Mouse (Mus musculus): ENCODE results near the gene Lyve1.

DNA sequence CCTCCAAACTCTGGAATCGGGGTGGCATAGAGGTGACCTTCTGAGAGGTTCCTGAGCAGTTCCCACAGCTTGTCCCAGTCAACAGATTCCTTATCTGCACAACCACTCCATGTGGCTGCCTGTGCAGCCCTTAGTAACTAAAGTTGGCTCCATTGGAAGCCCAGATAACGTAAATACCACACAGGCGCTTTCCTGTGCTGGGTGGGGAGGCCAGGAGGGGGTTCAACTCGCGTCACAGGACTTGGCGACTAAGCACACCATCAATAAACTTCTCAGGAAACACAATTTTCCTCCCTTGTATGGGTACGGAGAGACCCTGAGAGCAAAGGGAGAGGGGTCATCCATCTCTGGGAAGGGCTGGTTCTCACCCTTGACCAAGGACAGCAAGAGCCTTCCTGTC lies 40.2 kb upstream of the Lyve1 start:
- TF ChIP-seq CTCF (IDR thresholded peaks at IDR 0.05; ENCODE audit: low read depth, low read length) (no peak), POLR2AphosphoS5 (IDR thresholded peaks at IDR 0.05; ENCODE audit: insufficient replicate concordance, low read depth, low read length) (no peak), GATA1 (IDR thresholded peaks at IDR 0.05; ENCODE audit: borderline replicate concordance, low read length) (no peak), TAL1 (conservative IDR thresholded peaks at IDR 0.05; ENCODE audit: low read depth, low read length) (no peak)
